Mouse (Mus musculus): Measurements from ENCODE around the gene Ccdc24.

GRCm38 (mm10) chr4:117855146-117855545, 17.2 kb downstream of the Ccdc24 start:
- TF ChIP-seq CEBPB (IDR thresholded peaks at IDR 0.05; ENCODE audit: low read depth), result no peak
- no peak for TF ChIP-seq CTCF (IDR thresholded peaks at IDR 0.05; ENCODE audit: control insufficient read depth, insufficient read depth, insufficient read length)
- no peak for TF ChIP-seq MAX (IDR thresholded peaks at IDR 0.05)
- no peak for TF ChIP-seq USF1 (IDR thresholded peaks at IDR 0.05; ENCODE audit: low read depth)
- no peak for TF ChIP-seq MYOG (IDR thresholded peaks at IDR 0.05; ENCODE audit: control insufficient read depth, extremely low read depth, insufficient read length)
- no peak for TF ChIP-seq FOSL1 (IDR thresholded peaks at IDR 0.05; ENCODE audit: insufficient read depth, low read length, poor library complexity, severe bottlenecking)
- TF ChIP-seq MYOD1 (IDR thresholded peaks at IDR 0.05; ENCODE audit: control insufficient read depth, insufficient read length, low read depth), result no peak

Measured in C2C12 (cell line).